Mouse (Mus musculus) midbrain, embryonic 15.5 days (tissue): ENCODE measurements around the gene Tcirg1. TPM values are rescaled to one million over a fixed set of nuclear protein-coding genes. Genes with fewer than 3 reads are reported as not detected.

Experiments
- ATAC-seq: fragments of 200-750 bp; cut with Nextera tagmentation; replicated peaks from 2 replicates; pipeline ENCODE4 v1.8.0; 2017; ENCODE audit warnings: moderate TSS enrichment
- H3K27ac ChIP-seq: fragments of 300-500 bp; sonication (generic); 2 replicates; pipeline ENCODE4 v1.5.1; 2015; ENCODE audit warnings: mild to moderate bottlenecking, inconsistent platforms
- H3K27me3 ChIP-seq: fragments of 300-500 bp; sonication (generic); replicated peaks from 2 replicates; pipeline ENCODE4 v1.6.1; 2015; ENCODE audit warnings: inconsistent platforms
- H3K36me3 ChIP-seq: fragments of 300-500 bp; sonication (generic); replicated peaks from 2 replicates; pipeline ENCODE4 v1.6.1; 2015; ENCODE audit warnings: inconsistent platforms
- H3K4me1 ChIP-seq: fragments of 300-500 bp; sonication (generic); 2 replicates; pipeline ENCODE4 v1.6.1; 2015; ENCODE audit warnings: inconsistent platforms
- H3K4me2 ChIP-seq: fragments of 300-500 bp; sonication (generic); 2 replicates; pipeline ENCODE4 v1.6.1; 2015; ENCODE audit warnings: inconsistent platforms, mild to moderate bottlenecking, moderate library complexity
- H3K4me3 ChIP-seq: fragments of 300-500 bp; sonication (generic); 2 replicates; pipeline ENCODE4 v1.5.1; 2015; ENCODE audit warnings: mild to moderate bottlenecking, inconsistent platforms
- H3K9ac ChIP-seq: fragments of 300-500 bp; sonication (generic); 2 replicates; pipeline ENCODE4 v1.6.1; 2015; ENCODE audit warnings: mild to moderate bottlenecking, inconsistent platforms
- H3K9me3 ChIP-seq: fragments of 300-500 bp; sonication (generic); 2 replicates; pipeline ENCODE4 v1.6.1; 2016; ENCODE audit warnings: inconsistent platforms
- WGBS: fragments of 180-500 bp; shearing (Covaris S2); methylation state at CpG from one replicate; pipeline ENCODE4 v1.1.7; 2015; ENCODE audit warnings: mixed read lengths; 5-methylcytosine and 5-hydroxymethylcytosine counted together
- polyA plus RNA-seq: library from polyadenylated mRNA; unstranded; fragments of >200 nt; fragmentation: Nextera tagmentation; extraction: Ambion mirVana; gene quantifications from 2 replicates; pipeline ENCODE4 v1.2.1, GENCODE M21; 2015

The Tcirg1 gene
- polyA plus RNA-seq, 1 experiment from 2014 or later, result 14.6 TPM

- H3K9ac ChIP-seq, result peak overlapping the region; percentile 24; the same call in 1 of the 2 replicates
- H3K36me3 ChIP-seq, result peaks cover 3% of the 10 kb centered on the region; the same call in 1 of the 2 replicates
- H3K4me1 ChIP-seq, result peaks cover 18% of the 10 kb centered on the region
- H3K9me3 ChIP-seq, result no peaks in the 10 kb centered on the region
- H3K27me3 ChIP-seq, result 0 out of 2 replicates have a peak, but pooled peaks cover 5% of the 10 kb centered on the region
- no peak overlapping the region for H3K27ac ChIP-seq
- ATAC-seq, result no peak
- 50% methylated on average over 10 of the region's 10 CpGs for WGBS
- H3K4me2 ChIP-seq, result peak overlapping the region; percentile 57
- H3K4me3 ChIP-seq, result peak overlapping the region; percentile 40
Measured at GRCm38 (mm10) chr19:3906326-3906725, 607 bp downstream of the Tcirg1 start.

DNA sequence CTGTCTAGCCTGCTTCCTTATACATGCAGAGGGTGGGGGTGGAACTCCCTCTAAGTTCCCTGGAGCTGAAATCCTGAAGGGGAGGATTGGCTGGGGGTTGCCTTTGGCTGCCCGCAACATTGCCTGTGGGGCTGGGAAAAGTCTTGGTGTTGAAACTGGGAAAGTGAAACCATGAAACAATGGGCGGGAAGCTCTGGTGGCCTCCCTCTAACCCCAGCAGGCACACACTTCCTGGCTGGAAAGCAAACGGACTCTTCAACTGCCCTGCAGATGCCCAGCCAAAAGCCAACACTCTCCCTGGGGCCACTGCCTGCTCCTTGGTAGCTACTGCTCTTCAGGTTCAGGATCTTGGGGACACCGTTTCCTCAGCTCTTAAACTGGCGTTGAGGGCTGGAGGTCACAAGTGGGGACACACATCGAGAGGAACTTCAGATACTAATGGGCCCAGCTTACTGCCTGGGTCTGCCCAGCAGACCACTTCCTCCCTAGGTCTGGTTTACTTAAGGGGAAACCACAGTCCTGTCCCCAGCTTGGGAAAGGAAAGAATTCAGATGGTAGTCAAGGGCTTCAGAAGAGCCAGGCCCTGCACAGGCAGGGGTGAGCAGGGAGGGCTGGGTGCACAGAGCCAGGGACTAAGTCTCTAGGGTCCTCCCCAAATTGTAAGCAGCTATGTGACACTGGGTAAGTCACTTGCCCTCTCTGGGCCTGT lies 1.5 kb downstream of the Tcirg1 start:
- WGBS, result 60% methylated on average over 6 of the region's 6 CpGs
- no peaks in the 10 kb centered on the region for H3K9me3 ChIP-seq
- no peak overlapping the region for H3K9ac ChIP-seq
- no peak overlapping the region for H3K4me3 ChIP-seq
- 0 out of 2 replicates have a peak, but pooled peaks cover 5% of the 10 kb centered on the region for H3K27me3 ChIP-seq
- peaks cover 12% of the 10 kb centered on the region for H3K4me1 ChIP-seq
- no peak for ATAC-seq
- peaks cover 3% of the 10 kb centered on the region; the same call in 1 of the 2 replicates for H3K36me3 ChIP-seq
- H3K27ac ChIP-seq, result 0 out of 2 replicates have a peak overlapping the region, but pooled peaks have one; percentile 25
- H3K4me2 ChIP-seq, result 0 out of 2 replicates have a peak overlapping the region, but pooled peaks have one; percentile 6

- no peak overlapping the region for H3K9ac ChIP-seq
- no peak overlapping the region for H3K4me3 ChIP-seq
- H3K27ac ChIP-seq, result no peak overlapping the region
- WGBS, result 72% methylated on average over 10 of the region's 10 CpGs
- 0 out of 2 replicates have a peak, but pooled peaks cover 5% of the 10 kb centered on the region for H3K27me3 ChIP-seq
- no peak overlapping the region for H3K4me2 ChIP-seq
- H3K36me3 ChIP-seq, result peaks cover 3% of the 10 kb centered on the region; the same call in 1 of the 2 replicates
- no peaks in the 10 kb centered on the region for H3K9me3 ChIP-seq
- no peak for ATAC-seq
- H3K4me1 ChIP-seq, result peaks cover 12% of the 10 kb centered on the region
Measured at GRCm38 (mm10) chr19:3904363-3904675, 2.6 kb downstream of the Tcirg1 start.

DNA sequence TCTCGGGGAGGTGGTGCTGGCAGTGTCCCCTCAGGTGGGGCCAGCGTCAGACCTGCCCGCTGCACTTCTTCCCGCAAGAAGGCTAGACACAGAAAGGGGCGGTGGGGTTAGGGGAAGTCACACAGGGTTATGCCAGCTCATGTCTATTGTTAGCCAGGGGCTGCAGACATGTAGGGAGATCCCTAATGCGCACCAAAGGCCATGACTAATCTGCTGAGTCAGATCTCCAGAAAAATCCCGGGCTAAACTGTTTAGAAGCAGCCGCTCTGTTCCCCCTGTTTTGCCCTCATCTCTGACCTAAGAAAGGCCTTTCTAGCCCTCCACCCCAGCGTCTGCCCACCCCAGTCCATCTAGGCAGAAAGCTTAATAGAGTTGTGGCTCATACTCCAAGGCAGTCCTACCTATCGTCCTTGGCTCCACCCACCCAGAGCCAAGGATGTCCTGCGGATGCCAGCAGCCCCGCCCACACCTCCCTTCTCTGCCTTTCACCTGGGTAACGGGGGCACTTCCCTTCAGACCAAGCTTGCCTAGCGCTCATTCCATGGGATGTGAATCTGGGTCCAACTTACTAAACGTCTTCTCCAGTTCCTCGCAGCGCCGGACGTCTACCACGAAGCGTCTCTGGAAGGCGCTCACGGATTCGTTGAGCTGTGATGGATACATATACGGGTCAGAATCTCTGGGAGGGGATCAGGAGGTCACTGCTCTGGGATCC lies 3.1 kb downstream of the Tcirg1 start:
- WGBS, result 55% methylated on average over 25 of the region's 25 CpGs
- Histone ChIP-seq H3K9me3 (no peaks in the 10 kb centered on the region), H3K27ac (no peak overlapping the region), H3K4me1 (peaks cover 12% of the 10 kb centered on the region), H3K36me3 (peaks cover 3% of the 10 kb centered on the region; the same call in 1 of the 2 replicates), H3K27me3 (0 out of 2 replicates have a peak, but pooled peaks cover 5% of the 10 kb centered on the region), H3K4me3 (no peak overlapping the region), H3K9ac (no peak overlapping the region), H3K4me2 (no peak overlapping the region)
- no peak for ATAC-seq

GRCm38 (mm10) chr19:3902966-3903365 lies 4.0 kb downstream of the Tcirg1 start:
- Histone ChIP-seq H3K9ac (no peak overlapping the region), H3K9me3 (no peaks in the 10 kb centered on the region)
- 81% methylated on average over 12 of the region's 12 CpGs for WGBS

DNA sequence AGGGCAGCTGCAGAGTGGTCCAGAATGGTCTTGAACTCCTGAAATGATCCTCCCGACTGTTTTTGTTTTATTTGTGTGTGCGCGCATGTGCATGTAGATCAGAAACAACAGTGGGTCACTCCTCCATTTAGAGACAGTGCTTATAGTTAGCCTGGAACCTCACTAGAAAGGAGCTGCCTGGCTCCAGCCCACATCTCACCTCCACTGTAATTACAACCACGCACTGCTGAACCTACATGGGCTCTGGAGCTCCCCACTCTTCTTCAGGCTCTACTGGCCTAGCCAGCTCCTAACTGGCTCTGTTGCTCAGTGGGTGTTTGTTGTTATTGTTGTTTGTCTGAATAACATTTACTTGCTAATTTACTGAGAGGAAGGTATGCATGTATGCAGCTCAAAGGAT lies 7.3 kb downstream of the Tcirg1 start:
- Histone ChIP-seq H3K36me3 (0 out of 2 replicates have a peak, but pooled peaks cover under 1% of the 10 kb centered on the region), H3K4me2 (no peak overlapping the region), H3K4me1 (0 out of 2 replicates have a peak, but pooled peaks cover 7% of the 10 kb centered on the region), H3K27me3 (no peaks in the 10 kb centered on the region), H3K4me3 (no peak overlapping the region), H3K9ac (no peak overlapping the region), H3K27ac (no peak overlapping the region), H3K9me3 (no peaks in the 10 kb centered on the region)
- ATAC-seq, result no peak
- WGBS, result 95% methylated on average over 4 of the region's 4 CpGs

More at GRCm38 (mm10) chr19:3902966-3903365, 4.0 kb downstream of the Tcirg1 start:
- no peak overlapping the region for H3K27ac ChIP-seq
- no peak for ATAC-seq
- H3K4me3 ChIP-seq, result no peak overlapping the region
- 0 out of 2 replicates have a peak, but pooled peaks cover 5% of the 10 kb centered on the region for H3K27me3 ChIP-seq
- H3K4me2 ChIP-seq, result no peak overlapping the region
- H3K36me3 ChIP-seq, result no peaks in the 10 kb centered on the region
- H3K4me1 ChIP-seq, result peaks cover 12% of the 10 kb centered on the region

DNA sequence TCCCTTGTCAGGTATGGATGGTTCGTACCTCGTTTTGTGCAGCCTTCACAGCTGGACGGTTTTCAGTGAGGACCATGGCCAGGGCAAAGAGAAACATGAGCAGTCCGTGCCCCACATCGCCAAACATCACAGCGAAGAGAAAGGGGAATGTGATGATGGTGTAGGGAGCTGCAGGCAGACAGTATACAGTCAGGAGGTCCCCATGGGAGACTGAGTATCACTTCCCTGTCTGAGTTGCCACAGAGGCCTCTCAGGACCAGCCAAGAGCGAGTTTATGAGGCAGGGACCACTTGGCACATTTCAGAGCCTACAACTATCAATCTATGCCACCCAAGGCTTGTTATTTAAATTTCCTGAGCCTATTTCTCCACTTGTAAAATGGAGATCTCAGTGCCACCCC lies 8.0 kb downstream of the Tcirg1 start:
- 0 out of 2 replicates have a peak, but pooled peaks cover 6% of the 10 kb centered on the region for H3K36me3 ChIP-seq
- 88% methylated on average over 7 of the region's 7 CpGs for WGBS

DNA sequence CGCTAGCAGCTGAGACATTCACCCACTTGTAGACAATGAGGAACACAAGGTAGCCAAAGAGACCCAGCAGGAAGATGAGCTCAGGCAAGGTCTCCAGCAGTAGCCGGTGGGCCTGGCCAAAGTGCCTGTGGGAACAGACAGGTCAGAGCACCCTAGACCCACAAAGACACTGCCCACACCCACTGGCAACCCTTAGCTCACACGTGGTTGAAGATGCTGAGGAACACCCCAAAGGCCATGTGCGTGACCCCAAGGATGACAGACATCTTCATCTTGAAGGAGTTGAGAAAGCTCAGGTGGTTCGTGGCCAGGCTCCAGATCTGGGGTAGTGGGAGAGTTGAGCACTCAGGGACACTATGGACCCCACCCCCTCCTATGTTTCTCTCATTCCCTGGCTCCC lies 9.4 kb downstream of the Tcirg1 start:
- H3K27me3 ChIP-seq, result no peaks in the 10 kb centered on the region
- no peak overlapping the region for H3K4me3 ChIP-seq
- ATAC-seq, result no peak
- H3K9me3 ChIP-seq, result no peaks in the 10 kb centered on the region
- 0 out of 2 replicates have a peak, but pooled peaks cover 7% of the 10 kb centered on the region for H3K4me1 ChIP-seq
- 96% methylated on average over 5 of the region's 5 CpGs for WGBS
- H3K27ac ChIP-seq, result no peak overlapping the region
- H3K4me2 ChIP-seq, result no peak overlapping the region
- H3K36me3 ChIP-seq, result peaks cover 12% of the 10 kb centered on the region; the same call in 1 of the 2 replicates
- no peak overlapping the region for H3K9ac ChIP-seq

More for the DNA sequence above, 8.0 kb downstream of the Tcirg1 start:
- Histone ChIP-seq H3K9ac (no peak overlapping the region), H3K27ac (no peak overlapping the region), H3K27me3 (no peaks in the 10 kb centered on the region), H3K4me1 (0 out of 2 replicates have a peak, but pooled peaks cover 7% of the 10 kb centered on the region), H3K4me2 (no peak overlapping the region), H3K9me3 (no peaks in the 10 kb centered on the region), H3K4me3 (no peak overlapping the region)
- no peak for ATAC-seq

GRCm38 (mm10) chr19:3896208-3896607 lies 10.7 kb downstream of the Tcirg1 start:
- ATAC-seq, result no peak
- Histone ChIP-seq H3K4me1 (0 out of 2 replicates have a peak, but pooled peaks cover 7% of the 10 kb centered on the region), H3K4me3 (no peak overlapping the region), H3K9ac (no peak overlapping the region), H3K27ac (peak overlapping the region; percentile 52; the same call in 1 of the 2 replicates), H3K36me3 (peaks cover 22% of the 10 kb centered on the region; the same call in 1 of the 2 replicates), H3K9me3 (no peaks in the 10 kb centered on the region), H3K27me3 (no peaks in the 10 kb centered on the region), H3K4me2 (no peak overlapping the region)
- WGBS, result 92% methylated on average over 10 of the region's 10 CpGs

DNA sequence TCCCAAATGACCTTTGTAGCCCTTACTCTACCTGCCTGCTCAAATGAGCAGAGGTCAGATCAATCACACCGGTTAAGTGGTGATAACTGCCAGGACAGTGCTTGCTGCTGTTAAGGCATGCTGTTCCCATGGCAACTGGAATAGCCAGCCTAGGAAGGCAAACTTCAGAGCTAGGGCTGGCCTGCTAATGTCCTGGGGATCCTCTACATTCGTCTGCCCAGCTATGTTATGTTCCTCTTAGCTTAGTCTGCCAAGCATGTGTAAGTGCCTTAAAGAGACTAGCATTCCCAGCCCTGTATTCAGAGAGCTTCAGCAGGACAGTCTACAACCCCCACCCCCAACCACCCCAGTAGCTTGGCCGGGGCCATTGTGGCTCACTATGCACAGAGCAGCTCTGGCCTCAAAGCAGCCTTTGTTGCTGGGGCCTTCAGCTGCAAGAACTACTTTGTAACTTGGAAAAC lies 11.7 kb downstream of the Tcirg1 start:
- no peak overlapping the region for H3K4me3 ChIP-seq
- H3K4me2 ChIP-seq, result no peak overlapping the region
- WGBS, result 12% methylated on average over 3 of the region's 3 CpGs
- peaks cover 28% of the 10 kb centered on the region; the same call in 1 of the 2 replicates for H3K36me3 ChIP-seq
- ATAC-seq, result peak; percentile 76
- H3K27me3 ChIP-seq, result no peaks in the 10 kb centered on the region
- no peak overlapping the region for H3K9ac ChIP-seq
- H3K9me3 ChIP-seq, result no peaks in the 10 kb centered on the region
- peak overlapping the region; percentile 52 for H3K27ac ChIP-seq
- 0 out of 2 replicates have a peak, but pooled peaks cover 7% of the 10 kb centered on the region for H3K4me1 ChIP-seq

DNA sequence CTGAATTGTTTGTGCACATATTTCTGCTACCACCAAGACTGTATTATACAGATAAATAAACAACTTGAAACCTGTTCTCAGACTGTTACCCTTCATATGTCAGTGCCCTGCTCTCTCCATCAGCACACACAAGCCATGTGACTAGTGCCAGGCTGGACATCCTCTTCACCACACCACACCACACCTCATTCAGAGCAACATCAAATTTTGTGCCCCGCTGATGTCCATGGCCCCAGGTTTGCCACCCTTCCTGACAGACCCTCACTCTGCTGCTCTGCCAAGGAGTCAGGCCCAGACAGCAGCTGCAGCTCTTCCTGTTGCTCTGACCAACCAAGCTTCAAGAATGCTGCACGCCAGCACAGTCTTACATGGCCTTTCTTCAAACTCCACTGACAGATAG lies 12.6 kb downstream of the Tcirg1 start:
- no peak overlapping the region for H3K27ac ChIP-seq
- WGBS, result 91% methylated on average over 2 of the region's 2 CpGs
- H3K9me3 ChIP-seq, result no peaks in the 10 kb centered on the region
- H3K27me3 ChIP-seq, result no peaks in the 10 kb centered on the region
- no peak for ATAC-seq
- 0 out of 2 replicates have a peak, but pooled peaks cover 7% of the 10 kb centered on the region for H3K4me1 ChIP-seq
- no peak overlapping the region for H3K4me2 ChIP-seq
- H3K4me3 ChIP-seq, result no peak overlapping the region
- H3K9ac ChIP-seq, result no peak overlapping the region
- peaks cover 34% of the 10 kb centered on the region; the same call in 1 of the 2 replicates for H3K36me3 ChIP-seq

DNA sequence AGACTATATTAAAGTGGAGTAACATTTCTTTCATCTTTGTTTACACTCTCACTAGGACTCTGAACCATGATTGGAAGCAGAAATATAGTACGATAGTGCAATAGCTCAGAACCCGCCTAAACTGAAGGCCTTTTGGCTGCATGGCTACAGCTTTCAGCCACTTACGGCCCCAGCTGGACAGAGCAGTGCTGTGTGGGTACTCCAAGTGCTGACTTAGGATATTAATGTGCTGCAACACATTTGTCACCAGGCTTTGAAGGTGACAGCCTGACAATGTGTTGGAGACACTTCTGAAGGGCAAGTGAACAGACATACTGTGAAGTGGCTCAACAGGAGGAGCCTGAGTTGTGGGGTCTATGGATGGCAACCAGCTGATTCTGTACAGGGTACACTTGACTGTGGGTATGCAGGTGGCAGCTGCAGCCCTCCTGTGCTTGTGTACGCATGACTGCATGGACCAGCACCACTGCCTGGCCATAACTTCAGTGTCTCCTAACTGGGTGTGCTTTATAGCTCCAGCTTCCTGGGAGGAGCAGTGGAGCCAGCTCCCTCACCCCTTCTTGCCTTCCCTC lies 13.3 kb downstream of the Tcirg1 start:
- Histone ChIP-seq H3K9ac (no peak overlapping the region), H3K4me3 (no peak overlapping the region), H3K27me3 (no peaks in the 10 kb centered on the region), H3K4me2 (no peak overlapping the region), H3K27ac (no peak overlapping the region), H3K4me1 (0 out of 2 replicates have a peak, but pooled peaks cover 7% of the 10 kb centered on the region), H3K36me3 (peaks cover 34% of the 10 kb centered on the region; the same call in 1 of the 2 replicates), H3K9me3 (no peaks in the 10 kb centered on the region)
- WGBS, result 94% methylated on average over 4 of the region's 4 CpGs
- no peak for ATAC-seq
